Mouse (Mus musculus) B cell, adult (primary cell): Measurements from ENCODE around the gene Retreg2. TPM values are rescaled to one million over a fixed set of nuclear protein-coding genes. Genes with fewer than 3 reads are reported as not detected.

Source experiments
- total RNA-seq: library from RNA; stranded (reverse); gene quantifications from 4 replicates; pipeline ENCODE4 v1.2.4, GENCODE M21; 2023; ENCODE audit not compliant: inconsistent age

Retreg2 gene
- total RNA-seq, result 60.5 to 80.1 TPM (median 70.4 TPM) in 4 replicates

DNA sequence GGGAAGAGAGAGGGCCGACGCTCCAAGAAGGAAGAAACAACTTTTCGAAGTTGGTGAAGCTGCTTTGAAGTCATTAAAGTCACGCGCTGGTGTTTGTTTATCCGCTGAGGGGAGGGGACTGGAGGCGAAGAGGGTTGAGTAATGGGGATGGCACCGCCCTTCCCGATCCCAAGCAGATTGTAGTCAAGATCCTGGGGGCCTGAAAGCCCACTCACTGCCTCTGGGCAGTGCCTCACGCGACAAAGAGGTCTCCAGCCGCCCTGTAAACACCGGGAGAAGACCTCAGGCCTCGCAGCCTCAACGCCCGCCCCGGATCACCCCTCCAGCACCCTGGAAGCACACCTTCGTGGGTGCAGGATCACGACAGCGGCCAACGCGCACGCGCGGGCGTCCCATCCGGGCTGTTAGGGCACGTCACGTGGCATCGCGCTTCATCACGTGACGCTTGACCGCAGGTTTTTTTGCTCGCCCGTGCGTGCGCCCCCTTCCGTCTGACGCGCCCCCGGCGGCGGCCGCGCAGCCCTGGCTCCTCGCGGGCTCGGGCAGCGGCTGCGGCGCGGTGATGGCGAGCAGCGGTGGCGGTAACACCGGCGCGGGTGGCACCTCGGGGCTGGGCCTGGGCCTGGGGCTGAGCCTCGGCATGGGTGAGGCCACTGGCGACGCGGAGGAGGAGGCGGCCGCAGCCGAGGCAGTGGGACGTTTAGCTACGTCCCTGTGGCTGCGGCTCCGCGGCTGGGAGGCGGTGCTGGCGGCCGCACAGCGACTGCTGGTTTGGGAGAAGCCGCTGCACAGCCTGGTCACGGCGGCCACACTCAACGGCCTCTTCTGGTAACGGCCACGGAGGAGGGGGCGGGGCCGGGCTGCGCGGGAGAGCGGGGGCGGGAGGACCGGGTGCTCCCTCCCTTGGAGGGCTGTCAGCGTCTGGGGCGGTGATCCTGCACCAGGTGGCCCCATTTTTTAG, at the start of gene Retreg2, which contains the start of gene Cnppd1:
TSS of gene Retreg2 (plus strand) at position 478 of the 961 bp plus-strand sequence.
TSS of gene Cnppd1 (minus strand) at position 411 of the 961 bp plus-strand sequence.

DNA sequence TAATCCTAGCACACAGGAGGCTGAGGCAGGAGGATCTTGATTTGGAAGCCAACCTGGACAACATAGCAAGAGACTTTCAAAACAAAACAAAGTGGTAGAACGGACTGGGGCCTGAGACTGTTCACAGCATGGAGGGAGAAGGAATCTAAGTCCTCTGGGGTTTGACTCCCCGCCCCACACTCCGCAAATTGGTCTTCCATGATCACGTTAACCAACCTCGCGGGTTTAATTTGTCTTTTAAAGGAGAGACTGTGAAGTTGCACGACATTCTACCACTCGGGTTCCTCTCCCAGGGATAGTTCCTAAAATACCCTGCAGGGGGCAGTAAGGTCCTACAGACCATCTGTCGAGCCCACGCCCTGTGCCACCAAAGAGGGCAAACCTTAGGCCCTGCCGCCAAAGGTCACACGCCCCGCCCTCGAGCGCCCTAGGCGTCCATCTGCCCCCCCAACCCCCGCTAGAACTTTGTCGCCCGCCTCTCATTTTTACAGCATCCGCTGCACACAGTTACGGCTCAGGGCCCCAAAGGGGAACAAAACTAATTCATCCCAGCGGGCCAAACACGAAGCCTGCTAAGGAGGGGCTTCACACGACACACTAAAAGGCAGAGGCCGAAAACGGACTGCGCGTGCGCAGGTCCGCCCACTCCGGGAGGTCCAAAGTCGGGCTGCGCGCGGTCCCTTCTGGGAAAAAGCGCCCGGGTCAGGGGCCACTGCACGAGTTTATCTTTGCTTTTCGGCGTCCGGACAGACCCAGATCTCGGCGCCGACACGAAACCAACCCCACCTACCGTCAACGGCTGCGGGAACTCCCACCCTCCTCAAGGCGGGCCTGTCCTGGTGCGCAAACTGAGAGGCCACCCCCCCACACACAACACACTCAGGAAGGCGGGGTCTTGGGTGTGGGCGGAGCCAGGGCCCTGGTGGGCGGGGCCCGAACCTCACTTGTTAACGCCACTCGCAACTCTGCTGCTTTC, 17.9 kb upstream of the Retreg2 start, which contains the start of gene Nhej1:
TSS of gene Nhej1 (minus strand) at position 855 of the 976 bp plus-strand sequence.

DNA sequence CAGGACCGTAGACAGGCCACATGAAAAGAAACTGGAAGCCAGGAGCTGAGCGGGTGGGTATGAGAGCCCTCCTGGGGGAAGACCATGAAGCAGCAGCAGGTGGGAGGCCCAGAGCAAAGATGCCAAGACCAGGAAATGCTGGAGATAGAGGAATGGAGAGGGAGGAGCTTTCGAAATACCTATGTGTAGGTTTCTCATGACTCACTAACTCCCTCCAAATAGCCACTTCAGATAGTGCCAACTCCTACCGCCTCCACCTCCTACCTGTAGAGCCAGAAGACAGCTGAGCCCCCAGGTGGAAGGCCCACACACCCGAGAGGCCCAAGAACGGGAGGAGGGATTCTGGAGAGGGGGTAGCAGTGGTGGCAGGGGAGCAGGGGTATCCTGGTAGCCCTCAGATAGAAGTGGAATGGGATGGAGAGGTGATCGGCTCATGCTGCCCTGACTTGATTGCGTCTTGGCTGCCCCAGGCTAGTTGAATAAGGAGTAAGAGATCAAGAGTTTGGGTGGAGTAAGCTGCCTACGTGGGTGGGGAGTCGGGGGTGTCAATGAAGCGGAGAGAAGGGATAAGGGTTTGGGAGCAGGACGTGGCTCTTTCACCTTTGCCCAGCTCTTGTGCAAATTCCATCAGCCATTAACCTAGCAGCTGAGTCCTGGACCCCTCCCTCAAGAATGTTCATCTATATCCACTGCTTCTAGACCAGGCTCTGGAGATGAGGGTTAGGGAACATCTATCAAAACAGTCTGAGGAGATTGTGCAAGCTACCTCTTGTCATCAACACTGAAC, 9.0 kb upstream of the Retreg2 start, which contains the start of gene Slc23a3:
TSS of gene Slc23a3 (minus strand) at position 470 of the 787 bp plus-strand sequence.

GRCm38 (mm10) chr1:75168472-75169464, 26.2 kb downstream of the Retreg2 start, which contains the start of gene Zfand2b:
Zfand2b (plus strand) TSS chr1:75168646.

GRCm38 (mm10) chr1:75180105-75180590, 37.6 kb downstream of the Retreg2 start, which contains the start of gene Abcb6:
Abcb6 (minus strand) TSS chr1:75180392.

GRCm38 (mm10) chr1:75191622-75192402, 49.2 kb downstream of the Retreg2 start, which contains the start of the genes Ankzf1 and Atg9a:
Ankzf1 (plus strand) TSS chr1:75192151.
Atg9a (minus strand) TSS chr1:75192196.

Other genes with a start within 250 kb of the Retreg2 start
- not detected in 4 replicates for gene Cryba2, start 249.6 kb upstream of the Retreg2 start, total RNA-seq
- not detected in 4 replicates for gene Cfap65, start 207.2 kb upstream of the Retreg2 start, total RNA-seq
- 0.32 to 0.60 TPM (median 0.48 TPM) in 3 of 4 replicates, not detected in the other for gene Ihh, start 191.1 kb upstream of the Retreg2 start, total RNA-seq
- gene Nhej1, start 17.6 kb upstream of the Retreg2 start, total RNA-seq, result 3.5 to 6.7 TPM (median 5.0 TPM) in 4 replicates
- gene Slc23a3, start 8.9 kb upstream of the Retreg2 start, total RNA-seq, result 0.93 to 1.8 TPM (median 1.3 TPM) in 4 replicates
- 107 to 119 TPM (median 112 TPM) in 4 replicates for gene Cnppd1, start 67 bp upstream of the Retreg2 start, total RNA-seq
- gene Zfand2b, start 25.9 kb downstream of the Retreg2 start, total RNA-seq, result 39.0 to 44.9 TPM (median 43.5 TPM) in 4 replicates
- 3.7 to 5.5 TPM (median 4.0 TPM) in 4 replicates for gene Abcb6, start 37.6 kb downstream of the Retreg2 start, total RNA-seq
- 30.4 to 36.3 TPM (median 33.0 TPM) in 4 replicates for gene Ankzf1, start 49.4 kb downstream of the Retreg2 start, total RNA-seq
- gene Atg9a, start 49.4 kb downstream of the Retreg2 start, total RNA-seq, result 26.6 to 34.5 TPM (median 28.6 TPM) in 4 replicates
- 12.0 to 21.7 TPM (median 14.2 TPM) in 4 replicates for gene Glb1l, start 68.0 kb downstream of the Retreg2 start, total RNA-seq
- gene Stk16, start 68.1 kb downstream of the Retreg2 start, total RNA-seq, result 89.4 to 98.9 TPM (median 93.2 TPM) in 4 replicates
- 197 to 212 TPM (median 207 TPM) in 4 replicates for gene Tuba4a, start 77.1 kb downstream of the Retreg2 start, total RNA-seq
- 1.3 TPM in 1 of 4 replicates, not detected in the others for gene A630095N17Rik, start 89.3 kb downstream of the Retreg2 start, total RNA-seq
- gene Dnajb2, start 93.6 kb downstream of the Retreg2 start, total RNA-seq, result 80.0 to 93.8 TPM (median 88.3 TPM) in 4 replicates
- 0.19 TPM in 1 of 4 replicates, not detected in the others for gene Ptprn, start 121.7 kb downstream of the Retreg2 start, total RNA-seq
- not detected in 4 replicates for gene Resp18, start 135.6 kb downstream of the Retreg2 start, total RNA-seq
- 44.7 to 64.5 TPM (median 48.8 TPM) in 4 replicates for gene Dnpep, start 175.2 kb downstream of the Retreg2 start, total RNA-seq
- 0.21 to 0.70 TPM in 2 of 4 replicates, not detected in the others for gene Des, start 217.6 kb downstream of the Retreg2 start, total RNA-seq
- not detected in 4 replicates for gene Speg, start 232.5 kb downstream of the Retreg2 start, total RNA-seq